Mouse (Mus musculus): Measurements from ENCODE around the gene Zfp759.

DNA sequence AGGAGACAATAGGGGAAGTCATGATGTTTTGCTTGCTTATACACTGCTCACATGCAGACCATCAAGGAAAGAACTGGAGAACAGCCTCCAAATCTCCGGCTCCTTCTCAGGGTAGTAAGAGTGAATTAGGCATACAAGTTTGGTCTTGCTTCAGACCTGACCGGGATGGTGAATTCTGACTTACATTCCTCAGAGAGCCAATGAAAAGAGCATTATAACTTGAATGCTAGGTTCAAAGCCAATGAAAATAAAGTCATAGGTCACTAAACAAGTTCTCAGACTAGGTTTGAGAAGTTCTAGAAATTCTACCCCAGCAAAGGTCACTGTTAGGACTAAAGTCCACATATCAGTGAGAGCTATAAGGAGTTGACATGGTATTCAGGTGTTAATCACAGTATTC, 44.2 kb upstream of the Zfp759 start:
- TF ChIP-seq CTCF (conservative IDR thresholded peaks at IDR 0.05; ENCODE audit: low read length) (no peak), NANOG (IDR thresholded peaks at IDR 0.05; ENCODE audit: borderline replicate concordance, low read length) (no peak)
